Mouse (Mus musculus) cerebellum, adult 2 months (tissue): ENCODE data around the gene Add1.

Source experiments
- CTCF ChIP-seq: fragments of 200-500 bp; IDR thresholded peaks from 2 replicates; pipeline ENCODE4 v1.5.1; 2011; ENCODE audit warnings: low read depth, mild to moderate bottlenecking, control low read depth, low read length, moderate library complexity, borderline replicate concordance; ENCODE audit not compliant: insufficient read depth
- POLR2A ChIP-seq: fragments of 200-500 bp; IDR thresholded peaks from 2 replicates; pipeline ENCODE4 v1.6.1; 2011; ENCODE audit warnings: low read length, control low read depth, borderline replicate concordance; ENCODE audit not compliant: insufficient read depth

GRCm38 (mm10) chr5:34539121-34539520, 34.3 kb upstream of the Add1 start:
- TF ChIP-seq CTCF (no peak), POLR2A (no peak)
